Mouse (Mus musculus) spleen, embryonic (tissue): ENCODE measurements around the gene Lhx6.

ENCODE experiments used
- CTCF ChIA-PET: fragments of 350-600 bp; sonication (Branson Sonifier 250); formaldehyde crosslinking; loops from one replicate; lab custom pipeline; 2022; lab: Charles Lee

The Lhx6 gene

DNA sequence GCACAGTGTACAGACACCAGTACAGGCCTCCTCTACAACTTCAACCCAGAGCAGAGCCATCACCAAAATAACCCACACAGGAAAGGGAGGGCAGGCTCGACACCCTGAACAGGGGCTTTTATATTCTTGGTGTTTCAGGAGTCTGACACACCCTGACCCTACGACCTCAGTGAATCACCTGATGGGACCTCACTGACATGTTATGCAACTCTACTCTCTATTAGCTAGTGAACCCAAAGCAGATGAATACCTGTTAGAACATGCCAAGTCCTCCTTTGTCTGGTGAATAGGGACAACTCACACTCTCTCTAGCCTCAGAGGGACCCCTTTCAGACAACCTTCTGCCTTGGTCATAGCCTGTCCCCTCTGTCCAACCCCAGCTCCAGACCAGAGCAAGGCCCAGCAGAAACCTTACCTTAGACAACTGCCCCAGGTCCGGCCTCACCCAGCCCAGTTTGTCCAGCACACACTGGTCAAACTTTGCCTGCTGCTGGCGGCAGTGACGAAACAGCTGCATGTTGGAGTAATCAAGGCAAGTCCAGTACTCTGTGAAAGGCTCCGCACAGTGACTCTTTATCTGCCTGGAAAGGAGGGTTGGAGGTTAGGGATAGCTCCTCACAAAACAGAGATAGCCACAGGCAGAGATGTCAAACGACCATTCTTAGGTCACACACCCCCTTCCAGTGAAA, 65.8 kb downstream of the Lhx6 start:
- CTCF ChIA-PET = no interaction called here

- CTCF ChIA-PET = no interaction called here
Observed at GRCm38 (mm10) chr2:36035413-36036081, 69.7 kb downstream of the Lhx6 start.

- CTCF ChIA-PET = no interaction called here
Observed at GRCm38 (mm10) chr2:36034898-36035297, 70.3 kb downstream of the Lhx6 start.

DNA sequence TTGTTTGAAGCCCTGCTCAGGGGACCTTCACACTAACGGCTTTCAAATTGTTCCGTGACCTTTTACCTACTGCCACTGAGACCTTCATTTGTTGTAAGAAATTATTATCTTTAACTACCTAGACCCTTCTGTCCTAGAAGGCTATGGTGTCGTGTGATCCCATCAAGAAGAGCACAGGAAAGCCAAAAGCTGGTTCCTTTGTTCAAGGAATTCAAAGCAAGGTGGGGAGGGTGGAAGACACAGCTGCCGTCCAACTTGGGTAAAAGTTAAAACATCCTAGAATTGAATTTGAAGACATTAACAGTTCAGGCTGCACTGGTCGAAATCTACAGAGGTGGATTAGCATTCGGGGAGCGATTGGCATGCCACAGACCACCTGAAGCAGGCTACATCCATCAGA, 71.2 kb downstream of the Lhx6 start:
- CTCF ChIA-PET = interaction anchor here (0.5 kb wide), 1 partner anchor 1215 kb away, joined by 4 read pairs; no protein-coding TSS in a partner anchor

DNA sequence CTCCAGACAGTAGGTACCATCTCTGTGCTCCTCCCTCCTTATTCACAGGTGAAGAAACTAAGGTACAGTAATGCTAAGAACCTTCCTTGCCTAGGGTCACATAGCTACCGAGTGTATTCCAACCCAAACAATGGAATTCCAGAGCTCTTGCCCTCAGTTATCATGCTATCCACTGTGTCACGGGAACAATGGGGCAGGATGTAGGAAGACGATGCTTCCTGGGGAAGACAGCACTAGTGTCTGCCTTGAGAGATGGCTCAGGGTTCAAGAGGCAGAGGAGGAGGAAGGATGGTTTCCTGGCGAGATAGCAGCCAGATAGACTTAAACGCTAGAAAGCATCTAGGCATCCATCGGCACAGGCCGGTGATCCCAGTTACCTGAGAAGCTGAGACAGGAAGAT, 72.3 kb downstream of the Lhx6 start:
- CTCF ChIA-PET = interaction anchor here (0.7 kb wide), 1 partner anchor 87 kb away, joined by 3 read pairs; no protein-coding TSS in a partner anchor
